Mouse (Mus musculus) CH12.LX (cell line): ENCODE measurements around the gene Lrrc4.

Experiments used
- CTCF ChIP-seq, 2 experiments: IDR thresholded peaks in 1 of 2; conservative IDR thresholded peaks in 1 of 2; 2 replicates each; pipeline ENCODE4 v1.5.1; 2011 to 2012; ENCODE audit warnings: low read depth in 2 of 2, low read length in 2 of 2, improper control_type of control experiment in 1 of 2, inconsistent platforms in 1 of 2, mild to moderate bottlenecking in 1 of 2, moderate library complexity in 1 of 2
- MAX ChIP-seq: IDR thresholded peaks from 2 replicates; pipeline ENCODE4 v1.6.1; 2011; ENCODE audit warnings: low read length, improper control_type of control experiment
- POLR2A ChIP-seq: IDR thresholded peaks from 2 replicates; pipeline ENCODE4 v1.6.1; 2011; ENCODE audit warnings: low read depth, mild to moderate bottlenecking, improper control_type of control experiment, low read length

- TF ChIP-seq CTCF (conservative IDR thresholded peaks at IDR 0.05 in 1 of 2, IDR thresholded peaks at IDR 0.05 in 1 of 2; ENCODE audit: low read depth in 2 of 2, low read length in 2 of 2) (no peak), MAX (no peak), POLR2A (no peak)
Observed at GRCm38 (mm10) chr6:28736665-28737064, 94.9 kb downstream of the Lrrc4 start.
